Mouse (Mus musculus) urinary bladder, postnatal 36 days (tissue): ENCODE data around the gene Usp7.

Source experiments
- DNase-seq, 2 experiments: peaks; one replicate each; pipeline ENCODE4 v3.0.0; 2022; ENCODE audit warnings: low spot score in 2 of 2, mixed read lengths in 1 of 2

Usp7 gene

GRCm38 (mm10) chr16:8720447-8720846, 71.7 kb downstream of the Usp7 start:
- DNase-seq, result no peak

DNA sequence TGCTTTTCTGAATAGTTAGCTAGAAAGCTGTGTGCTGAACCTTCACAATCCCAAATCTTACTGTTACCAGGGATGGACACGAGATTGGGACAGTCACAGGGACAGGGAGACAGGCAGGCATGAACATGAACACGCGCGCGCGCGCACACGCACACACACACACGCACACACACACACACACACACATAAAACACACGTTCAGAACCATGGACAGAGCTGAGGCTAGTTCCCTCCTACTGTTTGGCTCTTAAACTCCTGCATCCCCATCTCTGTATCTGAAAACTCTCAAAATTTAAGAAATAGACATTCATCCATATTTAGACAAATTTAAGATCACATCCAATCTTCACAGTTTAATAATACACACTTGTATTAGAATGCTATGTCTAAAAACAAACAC, 74.4 kb downstream of the Usp7 start:
- no peak for DNase-seq

DNA sequence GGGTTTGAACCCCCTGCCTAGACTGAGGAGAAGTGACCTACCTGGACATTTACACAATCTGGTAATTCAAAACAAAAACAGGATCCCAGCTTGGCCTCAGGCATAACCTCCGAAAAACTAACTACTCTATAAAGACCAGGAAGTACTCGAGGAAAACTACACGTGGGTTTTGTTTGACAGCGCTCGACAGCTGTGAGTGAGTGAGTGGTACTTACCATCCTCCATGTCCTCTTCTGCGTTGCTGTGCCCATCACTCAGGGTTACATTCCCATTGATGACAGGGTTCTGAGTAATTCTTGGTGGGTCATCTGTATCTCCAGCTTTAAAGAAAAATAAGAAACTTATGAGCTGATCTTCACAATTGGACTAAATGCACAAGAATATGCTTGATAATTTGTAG, 75.8 kb downstream of the Usp7 start:
- DNase-seq, result no peak

- no peak for DNase-seq
Observed at GRCm38 (mm10) chr16:8715513-8716080, 76.5 kb downstream of the Usp7 start.

DNA sequence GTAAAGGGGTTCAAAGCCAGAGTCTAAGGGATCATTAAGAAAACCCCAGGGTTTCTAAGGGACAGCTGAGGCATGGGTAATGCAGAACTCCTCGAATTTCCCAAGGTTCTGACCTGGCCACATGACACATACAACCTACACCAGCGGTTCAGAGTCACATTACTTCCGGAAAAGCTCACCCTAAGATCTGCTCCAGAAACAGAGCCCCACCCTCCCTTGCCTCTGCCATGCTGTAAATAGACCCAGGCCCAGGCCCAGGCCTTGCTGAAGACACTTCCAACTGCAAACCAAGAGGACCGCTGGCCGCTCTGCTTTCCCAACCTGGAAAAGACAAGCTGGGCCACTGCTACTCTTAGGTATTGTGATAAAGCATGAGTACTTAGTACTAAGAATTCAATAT, 77.3 kb downstream of the Usp7 start:
- DNase-seq, result no peak

DNA sequence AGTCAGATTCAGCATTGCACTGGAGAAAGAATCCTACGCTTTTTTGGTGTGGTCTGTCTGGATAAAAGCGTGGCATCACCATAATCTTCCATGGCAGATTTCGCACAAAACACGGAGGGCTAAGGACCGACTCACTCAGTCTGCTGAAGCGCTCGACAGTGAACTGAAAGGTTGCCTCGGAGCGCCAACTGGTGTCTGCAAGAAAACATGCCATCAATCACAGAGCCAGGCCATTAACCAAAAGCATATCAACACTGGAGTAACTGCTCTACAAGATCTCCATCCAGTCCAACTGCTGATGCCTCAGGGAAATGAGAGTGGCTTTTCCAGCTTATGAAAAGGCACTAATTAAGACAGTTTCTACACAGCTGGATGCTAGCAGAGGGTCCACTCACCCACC, 80.1 kb downstream of the Usp7 start:
- DNase-seq, result no peak

- no peak for DNase-seq
Observed at GRCm38 (mm10) chr16:8700586-8700985, 91.5 kb downstream of the Usp7 start.

DNA sequence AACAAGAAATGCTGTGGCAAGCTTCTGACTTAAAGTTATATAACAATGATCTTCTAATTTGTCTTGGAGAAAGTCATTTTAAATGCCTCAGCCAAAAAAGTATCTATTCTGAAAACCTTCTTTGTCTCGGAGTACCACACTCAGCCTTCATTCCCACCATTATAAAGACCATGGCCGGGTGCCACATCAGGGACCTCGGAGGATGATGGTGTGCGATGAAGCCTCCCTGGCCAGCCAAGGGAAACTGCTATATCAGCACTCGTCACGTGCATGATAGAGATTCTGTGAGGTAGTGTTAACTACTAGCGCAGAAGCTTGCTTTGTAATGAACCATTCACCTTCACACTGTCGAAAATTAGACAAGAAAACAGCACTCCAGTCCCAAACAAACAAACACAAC, 92.6 kb downstream of the Usp7 start:
- DNase-seq, result no peak

- no peak for DNase-seq
Observed at GRCm38 (mm10) chr16:8691206-8691605, 100.9 kb downstream of the Usp7 start.

DNA sequence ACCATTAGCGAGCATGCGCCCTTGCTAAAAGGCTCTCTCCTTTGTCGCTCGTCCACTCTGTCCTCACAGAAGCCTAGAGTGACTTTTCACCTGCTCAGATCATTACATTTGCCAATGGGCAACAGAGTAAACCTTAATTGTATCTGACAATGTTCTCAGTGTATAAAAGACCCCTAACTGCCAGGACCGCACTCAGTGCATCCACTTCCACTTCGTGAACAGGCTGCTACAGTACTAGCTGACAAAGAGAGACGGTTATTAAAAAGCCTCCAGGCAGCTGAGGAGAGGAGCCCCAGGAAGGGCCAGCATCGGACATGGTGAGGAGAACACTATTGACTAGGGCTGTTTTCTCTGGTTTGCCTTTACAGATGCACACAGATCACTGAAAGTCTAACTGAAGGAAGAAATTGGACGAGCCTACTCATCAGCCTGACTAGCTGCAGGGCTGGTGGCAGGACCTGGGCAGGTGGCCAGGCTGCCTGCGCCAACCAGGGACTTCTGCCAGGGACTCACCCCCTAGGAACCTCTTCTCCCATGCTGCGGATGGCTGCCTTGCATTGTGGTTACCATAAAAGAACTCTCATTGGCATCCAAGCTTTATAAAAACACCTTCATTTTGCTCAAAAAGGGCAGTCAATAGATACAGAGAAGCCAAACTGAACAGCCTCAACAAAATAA, 102.0 kb downstream of the Usp7 start:
- DNase-seq, result peak in 1 of 2 experiments; percentile 43

DNA sequence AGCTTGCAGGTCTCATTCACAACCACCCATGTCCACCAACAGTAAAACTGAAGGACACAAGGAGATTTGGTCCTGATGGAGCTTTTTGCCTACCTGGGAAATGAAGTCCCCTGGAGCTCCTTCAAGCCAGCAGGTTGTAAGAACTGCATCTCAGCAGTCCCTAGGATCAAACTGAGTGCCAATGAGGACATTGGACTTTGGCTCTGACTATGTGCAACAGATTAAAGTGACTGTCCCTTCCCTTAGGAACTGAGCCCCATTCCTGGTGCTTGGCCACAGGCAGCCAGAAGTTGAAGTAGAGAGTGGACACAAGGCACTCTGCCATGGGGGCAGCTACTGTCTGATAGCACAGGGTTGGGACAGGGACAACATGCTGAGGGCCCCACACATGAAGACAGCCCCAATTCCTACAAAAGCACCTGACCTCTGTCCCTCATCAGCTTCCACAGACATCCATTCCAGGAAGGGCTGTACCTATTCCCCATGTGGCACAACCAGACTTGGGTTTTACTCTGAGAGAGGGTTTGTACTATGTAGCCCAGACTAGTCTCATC, 104.5 kb downstream of the Usp7 start:
- no peak for DNase-seq

DNA sequence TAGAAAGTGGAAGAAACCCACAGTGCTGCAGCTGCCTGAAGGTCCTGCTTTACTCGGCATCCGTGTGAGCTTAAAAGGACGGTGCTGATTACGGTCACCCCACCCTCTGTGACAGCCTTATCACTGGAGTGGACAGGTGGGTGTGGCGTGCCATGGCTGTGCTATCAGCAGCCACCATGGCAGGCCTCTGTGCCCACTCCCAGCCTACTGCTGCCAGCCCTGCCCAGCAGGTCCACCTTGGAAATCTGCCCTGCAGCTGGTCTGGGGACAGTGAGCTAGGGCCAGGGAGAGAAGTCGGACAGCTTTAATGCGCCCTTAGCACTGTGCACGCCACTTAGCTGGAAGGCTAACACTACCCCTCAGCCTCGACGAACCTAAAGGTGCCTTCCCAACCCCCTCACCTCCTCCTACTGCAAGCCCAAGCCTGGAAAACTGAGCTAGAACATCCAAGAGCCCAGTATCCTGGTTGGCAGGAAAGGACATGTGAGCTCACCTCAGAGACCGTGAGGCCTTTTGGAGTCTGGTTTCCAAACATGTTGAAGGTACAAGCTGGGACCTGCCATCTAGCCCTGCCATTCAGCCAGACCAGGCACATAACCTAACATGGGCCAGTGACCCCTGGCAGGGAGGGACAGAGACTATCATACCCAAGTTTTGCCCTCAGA, 105.1 kb downstream of the Usp7 start:
- DNase-seq, result no peak

DNA sequence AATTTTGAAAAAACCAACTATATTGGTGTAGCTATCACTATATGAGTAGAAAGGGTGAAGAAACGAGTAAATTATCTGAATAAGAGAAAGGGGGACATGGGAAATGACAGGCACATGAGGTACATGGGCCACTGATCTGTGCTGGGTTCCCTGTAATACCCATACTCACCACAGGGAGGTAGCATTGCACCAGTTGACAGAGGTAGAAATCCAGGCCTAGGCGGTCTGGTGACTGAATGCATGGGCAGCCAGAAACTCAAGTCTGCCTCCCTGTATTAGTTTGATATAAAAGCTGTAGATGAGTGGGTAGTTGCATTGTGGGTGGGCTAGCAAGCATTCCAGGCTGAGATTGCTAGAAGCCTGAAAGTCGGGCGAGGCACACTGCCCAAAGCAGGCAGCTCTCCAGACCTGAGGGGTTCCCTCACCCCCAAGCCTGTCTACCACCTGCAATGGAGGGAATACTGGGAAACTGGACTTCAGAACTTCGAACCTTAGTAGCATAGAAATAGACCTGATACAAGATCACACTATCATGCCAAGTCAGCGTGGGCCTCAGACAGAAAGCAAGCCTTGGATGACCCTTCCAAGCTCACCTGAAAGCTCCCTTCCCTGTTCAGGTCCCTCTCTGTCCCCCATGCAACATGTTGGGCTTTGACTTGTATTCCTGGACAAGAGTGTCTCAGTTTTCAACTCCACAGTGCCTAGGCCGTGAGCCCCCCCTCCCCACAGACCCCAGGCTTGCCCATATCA, 105.8 kb downstream of the Usp7 start:
- peak; percentile 63 to 69 for DNase-seq

DNA sequence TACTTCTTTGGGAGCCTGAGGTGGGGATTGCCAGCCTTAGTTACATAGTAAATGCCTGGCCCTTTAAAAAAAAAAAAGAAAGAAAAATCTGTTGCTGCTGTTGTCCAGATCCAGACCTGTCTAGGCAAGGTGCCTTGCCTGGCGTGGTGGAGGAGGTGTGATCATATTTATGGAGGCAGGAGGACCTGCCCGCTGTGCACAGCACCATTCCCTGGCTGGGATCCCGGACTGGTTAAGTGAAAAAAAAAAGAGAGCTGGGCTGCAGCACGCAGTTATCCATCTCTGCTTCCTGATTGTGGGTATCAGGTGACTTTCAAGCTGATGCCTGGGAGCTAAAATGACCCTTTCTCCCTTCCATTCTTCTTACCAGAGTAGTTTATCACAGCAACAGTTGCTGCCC, 107.0 kb downstream of the Usp7 start:
- peak in 1 of 2 experiments; percentile 23 for DNase-seq

DNA sequence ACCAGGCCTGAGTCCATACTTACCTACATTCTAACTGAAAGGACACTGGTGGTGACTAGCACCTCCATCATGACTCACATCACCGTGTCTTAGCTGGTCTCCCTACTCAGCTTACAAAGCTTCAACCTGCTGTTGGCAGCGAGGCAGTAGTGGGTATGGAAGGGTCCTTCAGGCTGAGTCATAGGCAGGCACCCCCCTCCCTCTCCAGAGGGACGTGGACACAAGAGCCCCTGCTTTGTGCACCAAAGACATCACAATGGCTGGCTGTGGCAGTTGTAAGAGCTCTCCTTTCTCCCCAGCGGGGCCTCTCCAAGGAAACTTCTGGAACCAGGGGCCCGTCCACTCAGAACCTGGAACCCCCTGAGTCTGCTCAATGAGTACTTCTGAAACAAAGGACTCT, 111.6 kb downstream of the Usp7 start, which contains the start of gene Gm5767:
Gm5767 (plus strand) TSS at position 301 of the 400 bp plus-strand sequence.
- no peak for DNase-seq

DNA sequence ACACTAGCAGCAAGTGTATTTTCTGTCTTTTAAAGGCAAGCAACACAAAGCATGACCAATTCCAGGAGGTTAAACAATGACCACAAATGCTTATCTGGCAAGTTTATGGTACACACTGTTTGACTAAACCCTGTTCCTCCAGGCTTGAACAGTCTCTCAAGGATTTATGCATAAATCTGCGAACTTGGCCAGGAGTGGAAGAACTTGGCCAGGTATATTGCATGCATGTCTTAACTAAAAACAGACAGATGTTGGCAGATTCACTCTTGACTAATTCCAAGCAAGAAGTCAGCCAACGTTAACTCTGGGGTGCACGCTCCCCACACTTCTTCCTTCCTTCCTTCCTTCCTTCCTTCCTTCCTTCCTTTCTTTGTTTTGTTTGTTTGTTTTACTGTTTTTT, 112.3 kb downstream of the Usp7 start:
- no peak for DNase-seq

- DNase-seq, result no peak
Observed at GRCm38 (mm10) chr16:8678676-8679075, 113.4 kb downstream of the Usp7 start.

DNA sequence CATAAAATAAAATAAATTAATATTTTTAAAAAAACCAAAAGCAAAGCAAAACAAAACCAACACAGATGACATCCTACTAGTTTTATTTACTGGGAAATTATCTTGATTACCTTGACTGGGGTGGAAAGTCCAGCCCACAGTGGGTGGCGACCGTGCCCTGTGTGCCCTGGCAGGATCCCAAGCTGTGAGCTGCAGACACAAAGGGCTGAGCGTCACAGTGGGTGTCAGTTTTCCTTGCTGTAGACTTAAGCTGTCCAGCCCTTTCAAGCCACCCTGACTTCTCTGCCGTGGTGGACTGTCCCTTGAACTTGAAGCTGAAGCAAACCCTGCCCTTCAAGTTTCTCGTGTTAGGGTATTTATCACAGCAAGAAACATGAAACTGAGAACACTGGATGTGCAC, 114.1 kb downstream of the Usp7 start:
- DNase-seq, result no peak

DNA sequence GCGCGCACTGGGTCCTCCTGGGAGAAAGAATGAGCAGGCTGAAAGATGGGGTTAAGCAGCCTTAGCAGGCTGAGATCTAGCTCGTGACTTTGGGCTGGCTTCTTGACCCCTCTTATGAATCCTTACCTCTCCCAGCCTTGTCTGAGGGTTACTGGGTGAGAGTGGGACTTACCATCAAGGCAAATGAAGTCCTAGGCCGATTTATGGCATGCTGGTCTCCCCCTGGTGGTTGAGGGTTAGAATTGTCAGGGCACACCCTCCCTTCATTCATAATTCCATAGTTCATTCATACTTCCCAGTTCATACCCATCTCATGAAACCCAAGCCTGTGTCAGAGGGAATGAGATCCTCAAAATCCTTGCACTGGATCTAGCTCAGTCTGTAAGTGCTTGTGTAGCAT, 115.3 kb downstream of the Usp7 start:
- DNase-seq, result peak; percentile 33 to 42

DNA sequence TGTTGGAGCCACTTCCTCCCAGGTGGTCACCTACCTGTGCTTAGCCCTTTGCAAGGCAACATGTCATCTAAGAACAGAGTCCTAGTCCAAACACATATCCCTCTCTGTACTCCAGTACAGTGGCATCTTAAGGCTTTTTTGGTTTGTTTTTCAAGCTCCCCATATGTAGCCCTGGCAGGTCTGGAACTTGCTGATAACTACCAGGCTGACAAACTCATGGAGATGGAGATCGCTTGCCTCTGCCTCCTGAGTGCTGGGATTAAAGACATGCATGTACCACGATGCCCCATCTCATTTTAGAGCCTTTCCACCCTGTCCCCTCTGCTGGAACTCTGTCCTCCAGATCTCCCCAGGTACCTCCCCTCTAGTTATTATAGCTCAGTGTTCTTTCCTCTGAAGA, 115.9 kb downstream of the Usp7 start:
- DNase-seq, result no peak

DNA sequence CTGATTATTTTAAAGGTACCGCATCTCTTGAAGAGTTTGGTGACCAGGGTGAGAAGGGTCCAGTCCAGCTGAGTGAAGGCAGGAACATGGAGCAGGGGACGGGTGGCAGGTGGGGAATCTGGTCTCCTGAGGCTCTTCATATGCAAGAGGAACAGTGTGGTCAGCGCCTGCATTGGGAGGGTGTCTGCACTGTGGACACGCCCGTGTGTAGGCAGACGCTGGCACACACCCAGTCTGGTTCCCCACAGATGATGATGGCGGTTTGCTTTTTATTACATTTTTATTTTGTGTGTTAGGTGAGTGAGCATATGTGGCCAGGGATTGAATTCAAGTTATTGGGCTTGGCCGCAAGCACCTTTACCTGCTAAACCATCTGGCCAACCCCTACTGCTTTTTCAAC, 116.5 kb downstream of the Usp7 start:
- DNase-seq, result no peak

DNA sequence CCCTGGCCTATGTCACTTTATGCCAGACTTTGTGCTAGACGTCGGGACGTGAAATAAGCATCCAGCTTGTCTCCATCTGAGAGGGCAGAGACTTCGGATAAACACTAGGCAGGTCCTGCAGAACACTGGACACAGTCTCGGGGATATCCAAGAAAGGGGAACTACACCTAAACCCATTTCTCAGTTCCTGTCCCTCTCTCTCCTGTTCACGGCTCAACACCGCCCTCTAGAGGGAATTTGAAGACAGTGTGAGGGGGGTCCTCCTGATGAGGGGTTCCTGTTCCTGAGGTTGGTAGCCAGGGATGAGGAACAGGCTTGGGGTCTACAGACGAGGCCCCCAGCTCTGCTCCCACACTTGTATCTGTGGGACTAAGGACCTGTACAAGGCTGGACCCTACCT, 117.9 kb downstream of the Usp7 start:
- peak in 1 of 2 experiments; percentile 29 for DNase-seq
